Mouse (Mus musculus): ENCODE results near the gene Pigo. TPM values are rescaled to one million over a fixed set of nuclear protein-coding genes. Genes with fewer than 3 reads are reported as not detected.

Gene Pigo
- polyA plus RNA-seq, 1 experiment, result 42.0 TPM

GRCm38 (mm10) chr4:43057654-43058053 is 32.0 kb upstream of the Pigo start:
- TF ChIP-seq CTCF (IDR thresholded peaks at IDR 0.05; ENCODE audit: control insufficient read depth, insufficient read depth, insufficient replicate concordance, low read depth, low read length) (no peak), POLR2A (IDR thresholded peaks at IDR 0.05; ENCODE audit: control insufficient read depth, low read depth, low read length) (no peak)
- H3K27me3 ChIP-seq (ENCODE audit: control insufficient read depth, insufficient read depth, low read length), result no peaks in the 10 kb centered on the region
- no peak overlapping the region for H3K27ac ChIP-seq (ENCODE audit: control insufficient read depth, insufficient read depth, low read depth, low read length)
- H3K4me3 ChIP-seq (ENCODE audit: control insufficient read depth, low read depth, low read length), result no peak overlapping the region
- H3K36me3 ChIP-seq (ENCODE audit: control insufficient read depth, insufficient read depth, low read length), result no peaks in the 10 kb centered on the region
- H3K4me1 ChIP-seq (ENCODE audit: control insufficient read depth, insufficient read depth, low read length), result peaks cover 7% of the 10 kb centered on the region

DNA sequence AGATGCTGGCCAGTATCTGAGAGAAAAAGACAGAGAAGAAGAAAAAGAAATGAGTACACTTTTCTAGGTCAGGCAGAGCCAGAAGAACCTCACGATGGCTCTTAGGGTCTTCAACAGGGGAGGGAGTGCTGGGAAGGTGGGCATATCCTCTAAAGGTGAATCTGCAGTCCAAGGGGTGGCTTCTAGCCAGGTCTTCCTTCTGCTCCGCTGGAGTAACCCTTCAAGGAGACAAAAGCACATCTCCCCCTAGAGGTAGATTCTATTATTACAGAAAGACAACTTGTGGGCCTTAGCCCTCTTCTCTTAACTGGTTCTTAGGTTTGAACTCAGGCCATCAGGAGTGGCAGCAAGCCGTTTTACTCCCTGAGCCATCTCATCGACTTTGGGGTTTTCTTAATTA is 27.0 kb upstream of the Pigo start:
- Histone ChIP-seq H3K4me1 (ENCODE audit: control insufficient read depth, insufficient read depth, low read length) (peaks cover 4% of the 10 kb centered on the region; the same call in 1 of the 2 replicates), H3K36me3 (ENCODE audit: control insufficient read depth, insufficient read depth, low read length) (no peaks in the 10 kb centered on the region), H3K27me3 (ENCODE audit: control insufficient read depth, insufficient read depth, low read length) (no peaks in the 10 kb centered on the region), H3K4me3 (ENCODE audit: control insufficient read depth, low read depth, low read length) (no peak overlapping the region), H3K27ac (ENCODE audit: control insufficient read depth, insufficient read depth, low read depth, low read length) (no peak overlapping the region)
- TF ChIP-seq CTCF (IDR thresholded peaks at IDR 0.05; ENCODE audit: control insufficient read depth, insufficient read depth, insufficient replicate concordance, low read depth, low read length) (peak; percentile 19; the same call in 1 of the 2 replicates), POLR2A (IDR thresholded peaks at IDR 0.05; ENCODE audit: control insufficient read depth, low read depth, low read length) (no peak)

GRCm38 (mm10) chr4:43047231-43047630 is 21.6 kb upstream of the Pigo start:
- TF ChIP-seq POLR2A (IDR thresholded peaks at IDR 0.05; ENCODE audit: control insufficient read depth, low read depth, low read length) (no peak), CTCF (IDR thresholded peaks at IDR 0.05; ENCODE audit: control insufficient read depth, insufficient read depth, insufficient replicate concordance, low read depth, low read length) (no peak; the same call in 1 of the 2 replicates)
- Histone ChIP-seq H3K27ac (ENCODE audit: control insufficient read depth, insufficient read depth, low read depth, low read length) (no peak overlapping the region), H3K4me3 (ENCODE audit: control insufficient read depth, low read depth, low read length) (peak overlapping the region; percentile 29; the same call in 1 of the 2 replicates), H3K27me3 (ENCODE audit: control insufficient read depth, insufficient read depth, low read length) (peaks cover 6% of the 10 kb centered on the region), H3K4me1 (ENCODE audit: control insufficient read depth, insufficient read depth, low read length) (peaks cover 13% of the 10 kb centered on the region), H3K36me3 (ENCODE audit: control insufficient read depth, insufficient read depth, low read length) (no peaks in the 10 kb centered on the region)

DNA sequence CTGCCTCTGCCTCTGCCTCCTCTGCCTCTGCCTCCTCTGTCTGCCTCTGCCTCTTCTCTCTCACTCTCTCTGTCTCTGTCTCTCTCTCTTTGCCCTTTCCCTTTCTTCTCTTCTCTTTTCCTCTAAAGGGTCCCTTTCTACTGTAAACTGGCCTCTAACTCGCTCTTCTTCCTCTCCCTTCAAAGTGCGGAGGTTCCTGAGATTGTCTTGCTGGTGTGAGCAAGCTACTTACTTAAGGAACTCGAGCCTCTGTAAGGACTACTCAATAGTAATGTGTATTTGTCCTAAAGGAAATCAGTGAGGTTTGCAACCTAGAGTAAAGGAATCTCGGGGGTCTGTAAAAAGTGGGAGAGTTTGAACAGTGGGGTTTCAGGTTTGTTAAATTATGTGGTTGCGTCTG is 21.0 kb upstream of the Pigo start:
- H3K27ac ChIP-seq (ENCODE audit: control insufficient read depth, insufficient read depth, low read depth, low read length), result peak overlapping the region; percentile 10
- H3K4me3 ChIP-seq (ENCODE audit: control insufficient read depth, low read depth, low read length), result peak overlapping the region; percentile 84
- no peak for TF ChIP-seq POLR2A (IDR thresholded peaks at IDR 0.05; ENCODE audit: control insufficient read depth, low read depth, low read length)
- TF ChIP-seq CTCF (IDR thresholded peaks at IDR 0.05; ENCODE audit: control insufficient read depth, insufficient read depth, insufficient replicate concordance, low read depth, low read length), result no peak
- H3K27me3 ChIP-seq (ENCODE audit: control insufficient read depth, insufficient read depth, low read length), result peaks cover 6% of the 10 kb centered on the region
- no peaks in the 10 kb centered on the region for H3K36me3 ChIP-seq (ENCODE audit: control insufficient read depth, insufficient read depth, low read length)
- peaks cover 13% of the 10 kb centered on the region for H3K4me1 ChIP-seq (ENCODE audit: control insufficient read depth, insufficient read depth, low read length)

DNA sequence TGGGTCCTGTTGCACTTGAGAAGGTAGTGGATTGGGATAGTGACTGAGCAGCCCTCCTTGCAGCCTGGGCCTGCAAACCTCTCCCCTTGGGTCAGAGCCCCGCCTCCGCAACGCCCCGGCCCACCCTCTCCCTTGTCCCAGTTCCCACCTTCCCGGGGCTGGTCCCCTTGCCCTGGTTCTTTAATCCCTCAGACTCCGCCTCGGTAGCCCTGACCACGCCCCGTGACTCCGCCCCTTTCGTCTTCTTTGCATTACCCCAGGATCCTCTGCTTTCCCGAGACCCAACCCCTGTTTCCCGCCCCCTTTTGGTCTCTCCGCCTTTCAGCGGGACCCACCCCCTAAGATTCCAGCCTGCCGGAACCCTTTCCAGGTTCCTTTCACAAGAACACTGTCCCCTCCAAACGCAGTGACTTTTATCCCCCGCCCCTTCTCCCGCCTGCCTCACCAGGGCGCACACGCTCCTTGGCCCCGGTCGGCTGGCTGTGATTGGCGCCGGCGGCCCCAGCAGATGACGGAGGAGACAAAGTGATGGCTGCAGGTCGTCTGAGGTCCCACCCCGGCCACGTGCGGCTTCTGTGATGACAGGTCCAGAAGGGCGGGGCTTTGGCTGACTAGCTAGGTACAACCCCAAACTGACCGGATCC is 20.2 kb upstream of the Pigo start, which contains the start of gene Fam214b:
Gene Fam214b, minus strand, starts transcription at position 562 of the 644 bp plus-strand sequence.
- peak; percentile 43; the same call in 1 of the 2 replicates for TF ChIP-seq POLR2A (IDR thresholded peaks at IDR 0.05; ENCODE audit: control insufficient read depth, low read depth, low read length)
- TF ChIP-seq CTCF (IDR thresholded peaks at IDR 0.05; ENCODE audit: control insufficient read depth, insufficient read depth, insufficient replicate concordance, low read depth, low read length), result no peak
- H3K36me3 ChIP-seq (ENCODE audit: control insufficient read depth, insufficient read depth, low read length), result no peaks in the 10 kb centered on the region
- H3K27ac ChIP-seq (ENCODE audit: control insufficient read depth, insufficient read depth, low read depth, low read length), result peak within 1 kb of the TSS; percentile 55
- H3K27me3 ChIP-seq (ENCODE audit: control insufficient read depth, insufficient read depth, low read length), result peaks cover 6% of the 10 kb centered on the region
- H3K4me3 ChIP-seq (ENCODE audit: control insufficient read depth, low read depth, low read length), result peak within 1 kb of the TSS; percentile 84
- peaks cover 13% of the 10 kb centered on the region for H3K4me1 ChIP-seq (ENCODE audit: control insufficient read depth, insufficient read depth, low read length)

- peaks cover 6% of the 10 kb centered on the region for H3K27me3 ChIP-seq (ENCODE audit: control insufficient read depth, insufficient read depth, low read length)
- no peaks in the 10 kb centered on the region for H3K36me3 ChIP-seq (ENCODE audit: control insufficient read depth, insufficient read depth, low read length)
- TF ChIP-seq CTCF (IDR thresholded peaks at IDR 0.05; ENCODE audit: control insufficient read depth, insufficient read depth, insufficient replicate concordance, low read depth, low read length) (no peak), POLR2A (IDR thresholded peaks at IDR 0.05; ENCODE audit: control insufficient read depth, low read depth, low read length) (no peak)
- peak overlapping the region; percentile 18 for H3K27ac ChIP-seq (ENCODE audit: control insufficient read depth, insufficient read depth, low read depth, low read length)
- peak overlapping the region; percentile 84 for H3K4me3 ChIP-seq (ENCODE audit: control insufficient read depth, low read depth, low read length)
- peaks cover 16% of the 10 kb centered on the region for H3K4me1 ChIP-seq (ENCODE audit: control insufficient read depth, insufficient read depth, low read length)
Observed at GRCm38 (mm10) chr4:43045285-43045658, 19.7 kb upstream of the Pigo start.

DNA sequence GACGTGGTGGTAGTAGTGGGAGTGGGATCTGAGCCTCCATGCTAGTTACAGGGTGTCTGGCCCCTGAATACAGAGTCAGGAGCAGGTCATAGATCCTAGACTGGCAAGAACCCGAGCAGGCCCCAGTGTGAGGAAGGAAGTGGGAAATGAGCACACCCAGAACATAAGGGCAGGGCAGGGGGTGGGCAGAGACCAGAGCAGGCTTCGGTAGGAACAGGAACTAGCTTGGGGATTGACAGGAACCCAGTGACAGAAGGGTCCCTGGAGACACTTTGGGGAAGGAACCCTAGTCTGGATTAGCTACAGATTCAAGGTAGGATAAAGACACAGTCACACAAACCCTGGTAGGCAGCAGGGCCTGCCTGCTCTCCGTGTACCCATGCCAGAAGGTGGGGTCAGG is 19.1 kb upstream of the Pigo start:
- Histone ChIP-seq H3K36me3 (ENCODE audit: control insufficient read depth, insufficient read depth, low read length) (no peaks in the 10 kb centered on the region), H3K27me3 (ENCODE audit: control insufficient read depth, insufficient read depth, low read length) (peaks cover 6% of the 10 kb centered on the region), H3K27ac (ENCODE audit: control insufficient read depth, insufficient read depth, low read depth, low read length) (peak overlapping the region; percentile 18), H3K4me3 (ENCODE audit: control insufficient read depth, low read depth, low read length) (peak overlapping the region; percentile 84), H3K4me1 (ENCODE audit: control insufficient read depth, insufficient read depth, low read length) (peaks cover 20% of the 10 kb centered on the region)
- TF ChIP-seq CTCF (IDR thresholded peaks at IDR 0.05; ENCODE audit: control insufficient read depth, insufficient read depth, insufficient replicate concordance, low read depth, low read length) (no peak), POLR2A (IDR thresholded peaks at IDR 0.05; ENCODE audit: control insufficient read depth, low read depth, low read length) (no peak)

All from testis, adult 2 months (tissue).